Mouse (Mus musculus): Measurements from ENCODE around the gene Mapk8ip1. TPM values are rescaled to one million over a fixed set of nuclear protein-coding genes. Genes with fewer than 3 reads are reported as not detected.

The Mapk8ip1 gene
- polyA plus RNA-seq, 1 experiment: 0.20 TPM

DNA sequence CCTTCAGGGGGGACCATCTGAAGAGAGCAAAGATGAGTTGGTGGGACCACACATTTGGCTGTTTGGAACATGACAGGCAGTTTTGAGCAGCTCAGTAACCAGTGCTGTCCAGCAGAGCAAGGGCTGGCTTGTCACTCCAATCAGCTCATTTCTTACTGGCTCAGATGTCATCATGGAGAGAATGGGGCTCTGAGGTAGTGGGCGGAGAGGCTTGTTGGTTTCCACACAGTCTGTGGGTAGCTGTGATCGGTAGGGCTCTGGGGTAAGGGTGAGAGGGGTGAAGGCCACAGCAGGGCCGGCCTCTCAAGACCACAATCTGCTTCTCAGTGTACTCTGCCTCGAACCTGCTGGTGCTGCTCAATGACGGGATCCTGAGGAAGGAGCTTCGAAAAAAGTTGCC is 24.8 kb downstream of the Mapk8ip1 start:
- TF ChIP-seq FLI1 (IDR thresholded peaks at IDR 0.05; ENCODE audit: low read length) (no peak), GATA1 (IDR thresholded peaks at IDR 0.05; ENCODE audit: borderline replicate concordance, low read length) (no peak)
- H3K4me3 ChIP-seq (replicated peaks): peak overlapping the region; percentile 98
- H3K27me3 ChIP-seq (replicated peaks): peaks cover 15% of the 10 kb centered on the region
- H3K4me1 ChIP-seq: peaks cover 47% of the 10 kb centered on the region
- peaks cover 46% of the 10 kb centered on the region for H3K36me3 ChIP-seq (replicated peaks; ENCODE audit: low read length)
- H3K9me3 ChIP-seq: no peaks in the 10 kb centered on the region

- peaks cover 20% of the 10 kb centered on the region for H3K27me3 ChIP-seq (replicated peaks)
- H3K4me1 ChIP-seq: peaks cover 49% of the 10 kb centered on the region
- H3K9me3 ChIP-seq: no peaks in the 10 kb centered on the region
- peak overlapping the region; percentile 98 for H3K4me3 ChIP-seq (replicated peaks)
- peaks cover 41% of the 10 kb centered on the region for H3K36me3 ChIP-seq (replicated peaks; ENCODE audit: low read length)
- TF ChIP-seq FLI1 (IDR thresholded peaks at IDR 0.05; ENCODE audit: low read length): no peak
- no peak for TF ChIP-seq GATA1 (IDR thresholded peaks at IDR 0.05; ENCODE audit: borderline replicate concordance, low read length)
Measured at GRCm38 (mm10) chr2:92375788-92376187, 25.3 kb downstream of the Mapk8ip1 start.

- Histone ChIP-seq H3K4me1 (peaks cover 53% of the 10 kb centered on the region), H3K27me3 (replicated peaks) (peaks cover 26% of the 10 kb centered on the region), H3K36me3 (replicated peaks; ENCODE audit: low read length) (peaks cover 35% of the 10 kb centered on the region), H3K9me3 (no peaks in the 10 kb centered on the region), H3K4me3 (replicated peaks) (peak overlapping the region; percentile 98)
- TF ChIP-seq GATA1 (IDR thresholded peaks at IDR 0.05; ENCODE audit: borderline replicate concordance, low read length) (no peak), FLI1 (IDR thresholded peaks at IDR 0.05; ENCODE audit: low read length) (no peak)
Measured at GRCm38 (mm10) chr2:92375099-92375623, 25.9 kb downstream of the Mapk8ip1 start.

DNA sequence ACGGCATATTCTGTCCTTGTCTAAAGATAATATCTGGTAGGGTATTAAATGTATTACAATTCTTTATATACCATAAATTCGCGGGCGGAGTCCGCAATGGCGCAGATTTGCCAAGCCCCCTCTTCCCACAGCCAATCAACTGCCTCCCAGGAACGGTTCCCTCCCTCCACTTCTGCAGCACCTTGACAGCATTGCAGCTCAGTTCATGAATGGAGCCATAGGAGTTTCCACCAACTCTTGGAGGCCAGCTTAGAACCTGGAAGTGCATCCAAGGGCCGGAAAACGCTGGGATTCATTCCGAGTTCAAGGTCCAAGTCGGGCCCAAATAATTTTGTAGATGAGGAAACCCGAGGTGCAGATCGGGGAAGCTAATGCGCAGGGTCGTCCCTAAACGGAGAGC is 26.5 kb downstream of the Mapk8ip1 start, which contains the start of the genes Pex16 and Large2:
Gene Pex16 (plus strand): TSS at position 163 of the 400 bp plus-strand sequence.
Gene Large2 (minus strand): TSS at position 356 of the 400 bp plus-strand sequence.
- Histone ChIP-seq H3K36me3 (replicated peaks; ENCODE audit: low read length) (peaks cover 28% of the 10 kb centered on the region), H3K9me3 (no peaks in the 10 kb centered on the region), H3K4me1 (peaks cover 53% of the 10 kb centered on the region), H3K4me3 (replicated peaks) (peak within 1 kb of the TSS; percentile 98), H3K27me3 (replicated peaks) (peaks cover 32% of the 10 kb centered on the region)
- TF ChIP-seq GATA1 (IDR thresholded peaks at IDR 0.05; ENCODE audit: borderline replicate concordance, low read length): no peak

DNA sequence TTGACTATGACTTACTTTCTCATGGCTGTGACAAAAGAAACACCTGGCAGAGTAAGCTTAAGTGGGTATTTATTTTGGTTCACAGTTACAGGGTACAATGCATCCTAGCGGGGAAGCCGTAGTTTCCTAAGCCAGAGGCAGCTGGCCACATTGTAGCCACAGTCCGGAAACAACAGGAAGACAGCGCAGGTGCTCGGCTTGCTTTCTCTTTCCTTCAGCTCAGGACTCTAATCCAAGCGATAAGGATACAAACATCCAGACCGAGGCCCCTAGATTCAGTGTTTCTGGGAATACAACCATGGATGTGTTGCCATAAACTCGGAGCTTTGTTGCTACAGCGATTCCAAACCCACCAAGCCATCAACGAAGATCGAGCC is 27.6 kb downstream of the Mapk8ip1 start:
- Histone ChIP-seq H3K36me3 (replicated peaks; ENCODE audit: low read length) (peaks cover 17% of the 10 kb centered on the region), H3K4me1 (peaks cover 57% of the 10 kb centered on the region), H3K27me3 (replicated peaks) (peaks cover 42% of the 10 kb centered on the region), H3K4me3 (replicated peaks) (peak overlapping the region; percentile 50), H3K9me3 (no peaks in the 10 kb centered on the region)
- TF ChIP-seq GATA1 (IDR thresholded peaks at IDR 0.05; ENCODE audit: borderline replicate concordance, low read length) (no peak), FLI1 (IDR thresholded peaks at IDR 0.05; ENCODE audit: low read length) (no peak)

DNA sequence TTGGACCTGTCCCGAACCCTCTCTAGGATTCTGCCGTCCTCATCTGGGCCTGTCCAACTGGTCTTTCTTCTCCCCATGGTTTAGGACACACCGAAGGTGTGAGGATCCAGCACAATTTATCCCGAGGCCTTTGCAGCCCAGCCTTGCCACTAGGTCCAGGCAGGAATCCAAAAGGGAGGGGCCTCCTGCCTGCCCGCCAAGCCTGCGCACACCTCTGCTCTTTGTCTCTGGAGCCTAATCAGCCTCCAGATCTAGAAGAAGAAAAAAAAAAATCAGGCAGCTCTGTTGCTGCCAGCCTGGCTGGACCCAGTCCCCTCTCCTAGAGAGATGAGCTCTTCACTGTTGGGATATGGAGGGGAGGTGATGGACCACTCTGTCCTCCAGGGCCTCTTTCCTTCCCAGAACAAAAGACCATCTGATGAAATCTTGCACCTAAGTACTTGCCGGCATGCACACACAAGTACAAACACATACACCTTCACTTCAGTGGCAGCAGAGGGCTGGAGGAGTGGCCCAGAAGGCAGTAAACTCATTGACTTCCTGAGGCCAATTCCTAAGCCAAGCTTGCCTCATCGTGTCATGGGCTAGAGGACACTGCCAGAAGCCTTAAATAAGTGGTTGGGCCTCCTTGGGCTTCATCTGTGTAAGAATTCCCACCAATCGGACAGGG is 28.2 kb downstream of the Mapk8ip1 start:
- Histone ChIP-seq H3K9me3 (no peaks in the 10 kb centered on the region), H3K4me3 (replicated peaks) (no peak overlapping the region), H3K27me3 (replicated peaks) (peaks cover 42% of the 10 kb centered on the region), H3K4me1 (peaks cover 57% of the 10 kb centered on the region), H3K36me3 (replicated peaks; ENCODE audit: low read length) (peaks cover 12% of the 10 kb centered on the region)
- TF ChIP-seq FLI1 (IDR thresholded peaks at IDR 0.05; ENCODE audit: low read length) (no peak), GATA1 (IDR thresholded peaks at IDR 0.05; ENCODE audit: borderline replicate concordance, low read length) (no peak)

DNA sequence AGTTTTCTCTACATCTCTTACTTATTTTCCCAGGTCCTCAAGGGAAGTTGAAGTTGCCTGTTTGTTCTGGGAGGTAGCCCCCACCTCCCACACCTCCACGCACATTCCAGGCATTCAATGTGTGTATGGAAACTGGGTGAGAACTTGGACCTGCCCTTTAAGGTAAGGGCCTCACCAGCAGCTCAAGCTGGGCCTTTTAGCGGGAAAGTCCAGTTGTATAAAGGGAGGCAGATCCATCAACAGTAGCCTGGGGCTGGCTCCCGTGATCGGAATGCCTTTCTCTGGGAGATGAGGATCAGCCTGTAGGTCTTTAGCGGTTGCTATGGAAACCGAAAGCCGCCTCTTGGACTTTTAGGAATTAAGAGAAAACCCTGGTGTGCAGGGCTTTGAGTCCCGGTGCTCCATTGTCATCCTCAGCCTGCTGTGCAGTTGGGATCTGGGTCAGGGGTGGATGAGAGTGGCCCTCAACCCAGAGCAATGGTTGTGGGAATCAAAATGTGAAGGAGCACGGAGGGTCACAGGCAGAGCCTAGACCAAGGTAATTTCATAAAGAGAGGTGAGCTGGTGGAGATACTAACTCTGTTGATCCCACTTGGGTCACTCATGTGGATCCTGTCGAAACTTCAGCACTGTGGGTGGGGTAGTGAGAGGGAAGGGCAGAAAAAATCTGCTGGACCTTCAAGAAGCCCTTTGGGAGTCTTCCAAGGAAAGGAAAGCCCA is 28.9 kb downstream of the Mapk8ip1 start:
- peaks cover 46% of the 10 kb centered on the region for H3K27me3 ChIP-seq (replicated peaks)
- no peak for TF ChIP-seq FLI1 (IDR thresholded peaks at IDR 0.05; ENCODE audit: low read length)
- no peak for TF ChIP-seq GATA1 (IDR thresholded peaks at IDR 0.05; ENCODE audit: borderline replicate concordance, low read length)
- peaks cover 55% of the 10 kb centered on the region for H3K4me1 ChIP-seq

GRCm38 (mm10) chr2:92370821-92371805 is 29.9 kb downstream of the Mapk8ip1 start:
- Histone ChIP-seq H3K4me3 (replicated peaks) (peak overlapping the region; percentile 86), H3K4me1 (peaks cover 47% of the 10 kb centered on the region), H3K27me3 (replicated peaks) (peaks cover 48% of the 10 kb centered on the region), H3K9me3 (no peaks in the 10 kb centered on the region), H3K36me3 (replicated peaks; ENCODE audit: low read length) (no peaks in the 10 kb centered on the region)
- TF ChIP-seq GATA1 (IDR thresholded peaks at IDR 0.05; ENCODE audit: borderline replicate concordance, low read length): no peak

More for the DNA sequence above, 28.9 kb downstream of the Mapk8ip1 start:
- peaks cover 4% of the 10 kb centered on the region for H3K36me3 ChIP-seq (replicated peaks; ENCODE audit: low read length)
- H3K4me3 ChIP-seq (replicated peaks): no peak overlapping the region
- no peaks in the 10 kb centered on the region for H3K9me3 ChIP-seq

GRCm38 (mm10) chr2:92370375-92370774 is 30.7 kb downstream of the Mapk8ip1 start:
- TF ChIP-seq GATA1 (IDR thresholded peaks at IDR 0.05; ENCODE audit: borderline replicate concordance, low read length): no peak
- TF ChIP-seq FLI1 (IDR thresholded peaks at IDR 0.05; ENCODE audit: low read length): no peak
- H3K36me3 ChIP-seq (replicated peaks; ENCODE audit: low read length): no peaks in the 10 kb centered on the region
- peak overlapping the region; percentile 86 for H3K4me3 ChIP-seq (replicated peaks)

More at GRCm38 (mm10) chr2:92370375-92370774, 30.7 kb downstream of the Mapk8ip1 start:
- Histone ChIP-seq H3K27me3 (replicated peaks) (peaks cover 48% of the 10 kb centered on the region), H3K4me1 (peaks cover 41% of the 10 kb centered on the region), H3K9me3 (no peaks in the 10 kb centered on the region)
